Mouse (Mus musculus) ovary, postnatal 36 days (tissue): ENCODE data around the gene Duxf3.
"Not testable (repeated sequence)": the region's sequence is repeated elsewhere in the genome, so short reads cannot be mapped to it uniquely, and the experiment has no call there.

ENCODE experiments used
- DNase-seq: peaks from one replicate; pipeline ENCODE4 v3.0.0; 2022; ENCODE audit warnings: low spot score, mixed read lengths

The Duxf3 gene

GRCm38 (mm10) chr10:58223161-58223560 lies 9.3 kb downstream of the Duxf3 start:
- not testable (repeated sequence) for DNase-seq

DNA sequence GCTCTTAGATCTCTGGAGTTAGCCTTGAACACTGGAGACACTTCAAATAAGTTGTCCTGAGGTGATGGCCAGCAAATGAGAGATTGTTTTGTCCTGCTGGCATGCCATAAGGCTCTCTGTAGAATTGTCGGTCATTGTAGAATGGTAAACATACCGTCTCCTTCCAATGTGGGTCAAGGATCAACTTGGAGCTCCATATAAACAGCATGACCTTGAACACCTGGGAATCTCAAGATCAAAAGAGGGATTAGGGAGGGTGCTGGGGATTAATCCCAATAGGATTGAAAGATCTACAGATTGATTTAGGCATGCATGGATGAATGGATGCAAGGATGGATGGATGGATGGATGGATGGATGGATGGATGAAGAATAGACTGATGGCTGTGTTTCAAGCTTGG lies 10.9 kb downstream of the Duxf3 start:
- not testable (repeated sequence) for DNase-seq

DNA sequence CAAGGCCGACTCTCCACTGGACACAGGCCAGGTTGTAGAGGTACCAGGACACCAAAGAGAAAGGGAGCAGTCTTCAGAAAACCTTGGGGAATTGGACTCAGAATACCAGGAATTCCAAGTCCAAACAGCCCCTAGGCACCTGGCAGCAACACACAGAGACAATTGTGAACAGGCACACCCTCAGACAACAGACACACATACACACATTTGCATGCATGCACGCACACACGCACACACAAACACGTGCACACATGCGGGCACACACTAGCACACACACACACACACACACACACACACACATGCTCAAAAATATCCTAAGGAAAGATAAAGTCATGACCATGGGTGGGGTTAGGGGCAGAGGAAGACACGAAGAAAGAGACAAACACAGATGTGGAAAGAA lies 11.7 kb downstream of the Duxf3 start:
- no peak for DNase-seq

DNA sequence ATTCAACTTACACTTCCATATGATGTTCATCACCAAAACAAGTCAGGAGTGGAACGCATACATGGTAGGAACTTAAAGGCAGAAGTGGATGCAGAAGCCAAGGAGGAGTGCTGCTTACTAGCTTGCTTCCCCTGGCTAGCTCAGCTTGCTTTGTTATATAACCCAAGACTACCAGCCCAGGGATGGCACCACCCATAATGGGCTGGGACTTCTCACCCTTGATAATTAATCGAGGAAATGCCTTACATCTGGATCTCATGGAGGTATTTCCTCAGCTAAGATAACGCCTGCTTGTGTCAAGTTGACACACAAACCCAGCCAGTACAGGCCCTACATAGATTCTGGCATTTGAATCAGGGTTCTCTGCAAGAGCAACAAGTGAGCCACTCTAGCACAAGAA lies 15.1 kb downstream of the Duxf3 start:
- no peak for DNase-seq

- DNase-seq = no peak
Measured at GRCm38 (mm10) chr10:58215353-58215752, 17.1 kb downstream of the Duxf3 start.

- DNase-seq = no peak
Measured at GRCm38 (mm10) chr10:58214934-58215333, 17.5 kb downstream of the Duxf3 start.

DNA sequence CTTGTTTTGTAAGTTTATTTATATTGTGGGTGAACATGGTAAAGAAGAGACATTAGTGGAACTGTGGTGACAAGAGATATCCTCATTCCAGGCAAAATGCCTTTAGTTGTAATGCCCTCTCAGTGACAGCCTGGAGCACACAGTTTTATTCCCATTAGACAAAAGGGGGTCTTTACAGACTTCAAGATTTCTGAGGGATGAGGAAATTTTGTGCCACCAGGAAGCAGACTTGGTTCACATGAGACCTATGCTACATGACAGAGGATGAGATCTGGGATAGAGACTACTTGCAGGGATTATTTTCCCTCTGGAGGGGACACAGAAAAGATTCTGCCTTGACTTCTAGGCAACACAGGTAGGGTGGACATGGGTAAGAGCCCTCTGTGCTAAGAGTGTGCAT lies 18.0 kb downstream of the Duxf3 start:
- DNase-seq = no peak

GRCm38 (mm10) chr10:58212230-58212629 lies 20.2 kb downstream of the Duxf3 start:
- DNase-seq = no peak

- DNase-seq = no peak
Measured at GRCm38 (mm10) chr10:58211213-58211612, 21.3 kb downstream of the Duxf3 start.

GRCm38 (mm10) chr10:58210514-58210913 lies 22.0 kb downstream of the Duxf3 start:
- no peak for DNase-seq

DNA sequence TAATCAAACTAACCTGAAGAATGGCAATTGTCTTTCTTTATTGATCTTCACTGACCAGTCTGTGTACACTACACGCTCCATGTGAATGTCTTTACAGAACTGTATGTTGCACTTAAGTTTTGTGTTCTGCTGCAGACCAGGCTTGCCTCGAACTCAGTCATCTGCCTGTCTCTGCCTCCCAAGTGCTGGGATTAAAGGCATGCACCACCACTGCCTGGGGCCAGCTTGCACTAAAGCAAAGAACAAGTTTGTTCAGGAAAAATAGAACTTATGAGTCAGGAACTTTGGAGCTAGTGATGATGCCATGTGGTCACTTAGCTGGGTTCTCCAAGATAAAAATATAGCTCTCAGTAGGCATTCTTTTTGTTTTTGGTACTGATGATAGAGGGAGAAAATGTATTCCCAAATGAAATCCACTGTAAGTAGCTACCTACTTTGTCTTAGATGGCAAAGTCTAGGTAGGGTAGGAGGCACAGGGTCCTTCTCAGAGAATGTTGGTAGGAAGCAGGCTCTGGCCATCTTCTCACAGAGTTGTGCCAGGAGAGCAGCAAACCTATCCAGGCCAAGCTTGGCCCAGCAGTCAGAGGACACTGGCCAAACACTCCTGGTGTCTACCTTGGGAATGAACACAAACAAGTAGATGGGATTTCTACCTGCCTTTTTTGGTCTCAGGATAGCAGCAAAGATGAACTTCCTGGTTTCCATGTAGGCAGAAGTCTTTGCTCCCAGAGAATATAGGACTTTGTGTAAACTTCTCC lies 22.6 kb downstream of the Duxf3 start:
- no peak for DNase-seq

DNA sequence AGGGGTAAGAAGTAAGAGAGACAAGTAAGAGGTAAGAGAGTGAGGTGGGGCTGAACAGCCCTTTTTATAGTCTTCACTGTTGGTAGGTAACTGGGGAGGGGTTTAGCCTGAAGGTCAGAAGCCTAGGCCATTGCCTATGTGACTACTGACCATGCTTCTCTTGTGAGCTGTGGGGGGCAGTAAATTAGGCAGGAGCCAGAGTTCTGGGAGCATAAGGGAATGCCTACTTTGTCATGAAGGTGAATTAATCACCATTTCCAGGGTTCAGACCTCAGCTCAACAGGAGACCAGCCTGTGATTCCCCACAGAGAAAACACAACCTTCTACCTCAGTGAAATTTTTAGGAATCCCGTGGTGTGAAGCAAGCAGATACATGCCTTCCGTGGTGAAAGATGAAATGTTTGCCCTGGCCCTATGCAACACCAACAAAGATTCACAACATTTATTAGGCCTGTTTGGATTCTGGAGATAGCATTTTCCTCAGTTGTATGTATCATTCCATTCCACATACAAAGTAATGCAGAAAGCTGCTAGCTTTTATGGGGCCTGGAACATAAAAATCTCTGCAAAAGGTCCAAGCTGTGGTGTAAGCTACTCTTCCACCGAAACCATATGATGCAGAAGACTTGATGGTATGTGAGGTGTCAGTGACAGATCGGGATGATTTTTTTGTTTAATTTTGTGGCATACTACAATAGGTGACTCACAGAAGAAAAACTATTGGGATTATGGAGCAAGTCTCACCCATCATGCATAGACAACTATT lies 25.7 kb downstream of the Duxf3 start:
- DNase-seq = no peak

- no peak for DNase-seq
Measured at GRCm38 (mm10) chr10:58205986-58206385, 26.5 kb downstream of the Duxf3 start.
